Mouse (Mus musculus): ENCODE measurements around the gene Thoc3.

GRCm38 (mm10) chr13:54428771-54429170, 39.9 kb downstream of the Thoc3 start:
- TF ChIP-seq CTCF (IDR thresholded peaks at IDR 0.05; ENCODE audit: low read depth) = no peak
- no peak for TF ChIP-seq EP300 (IDR thresholded peaks at IDR 0.05; ENCODE audit: low read depth)

All from liver, postnatal 0 days (tissue).